Mouse (Mus musculus) stomach, embryonic 16.5 days (tissue): ENCODE data around the gene Tubb4a. TPM values are rescaled to one million over a fixed set of nuclear protein-coding genes. Genes with fewer than 3 reads are reported as not detected.
"Not testable (repeated sequence)": the region's sequence is repeated elsewhere in the genome, so short reads cannot be mapped to it uniquely, and the experiment has no call there.

Experiments used
- ATAC-seq: fragments of 200-750 bp; cut with Nextera tagmentation; 2 replicates; pipeline ENCODE4 v1.8.0; 2017; ENCODE audit warnings: moderate number of reproducible peaks, moderate TSS enrichment; ENCODE audit not compliant: insufficient read depth, low FRiP score
- H3K27ac ChIP-seq: fragments of 300-500 bp; sonication (generic); 2 replicates; pipeline ENCODE4 v1.5.1; 2014; ENCODE audit warnings: low read length
- H3K27me3 ChIP-seq: fragments of 300-500 bp; sonication (generic); 2 replicates; pipeline ENCODE4 v1.6.1; 2014; ENCODE audit warnings: low read length, control low read depth, mixed read lengths; ENCODE audit not compliant: control insufficient read depth, insufficient read depth
- H3K36me3 ChIP-seq: fragments of 300-500 bp; sonication (generic); 2 replicates; pipeline ENCODE4 v1.6.1; 2014; ENCODE audit warnings: low read length; ENCODE audit not compliant: control insufficient read depth, insufficient read depth
- H3K4me1 ChIP-seq: fragments of 300-500 bp; sonication (generic); 2 replicates; pipeline ENCODE4 v1.6.1; 2014; ENCODE audit warnings: low read length, control low read depth, mixed read lengths; ENCODE audit not compliant: control insufficient read depth, insufficient read depth
- H3K4me2 ChIP-seq: fragments of 300-500 bp; sonication (generic); 2 replicates; pipeline ENCODE4 v1.6.1; 2014; ENCODE audit warnings: low read depth, low read length, mixed read lengths
- H3K4me3 ChIP-seq: fragments of 300-500 bp; sonication (generic); replicated peaks from 2 replicates; pipeline ENCODE4 v1.5.1; 2014; ENCODE audit warnings: mild to moderate bottlenecking, low read length
- H3K9ac ChIP-seq: fragments of 300-500 bp; sonication (generic); 2 replicates; pipeline ENCODE4 v1.6.1; 2014; ENCODE audit warnings: low read length
- H3K9me3 ChIP-seq: fragments of 300-500 bp; sonication (generic); replicated peaks from 2 replicates; pipeline ENCODE4 v1.6.1; 2016; ENCODE audit warnings: low read length, control low read depth; ENCODE audit not compliant: control insufficient read depth
- WGBS: fragments of 180-500 bp; shearing (Covaris S2); extraction: QIAGEN DNeasy Blood & Tissue Kit; methylation state at CpG from one replicate; pipeline ENCODE4 v1.1.7; 2014; 5-methylcytosine and 5-hydroxymethylcytosine counted together
- polyA plus RNA-seq: library from polyadenylated mRNA; unstranded; fragments of >200 nt; fragmentation: Nextera tagmentation; extraction: Ambion mirVana; gene quantifications from 2 replicates; pipeline ENCODE4 v1.2.1, GENCODE M21; 2015

The Tubb4a gene
- polyA plus RNA-seq = 20.5 and 21.9 TPM in 2 replicates

- H3K36me3 ChIP-seq = no peaks in the 10 kb centered on the region
- H3K4me1 ChIP-seq = peaks cover 7% of the 10 kb centered on the region; the same call in 1 of the 2 replicates
- ATAC-seq = peak; percentile 68
- peak within 1 kb of the TSS; percentile 39 for H3K4me3 ChIP-seq
- H3K27ac ChIP-seq = no peak within 1 kb of the TSS
- peak within 1 kb of the TSS; percentile 49; the same call in 1 of the 2 replicates for H3K9ac ChIP-seq
- H3K9me3 ChIP-seq = no peaks in the 10 kb centered on the region
- peak within 1 kb of the TSS; percentile 61 for H3K4me2 ChIP-seq
- no peaks in the 10 kb centered on the region; the same call in 1 of the 2 replicates for H3K27me3 ChIP-seq
- WGBS = 1% methylated on average over 31 of the region's 31 CpGs
These were observed at the start of gene Tubb4a for GRCm38 (mm10) chr17:57087049-57087832. TSS of gene Tubb4a (minus strand) at chr17:57087782.

GRCm38 (mm10) chr17:57135635-57136034, 48.1 kb upstream of the Tubb4a start:
- Histone ChIP-seq H3K27me3 (no peaks in the 10 kb centered on the region), H3K4me3 (no peak overlapping the region), H3K27ac (no peak overlapping the region), H3K9me3 (no peaks in the 10 kb centered on the region), H3K4me1 (no peaks in the 10 kb centered on the region), H3K9ac (no peak overlapping the region), H3K36me3 (no peaks in the 10 kb centered on the region), H3K4me2 (no peak overlapping the region)
- WGBS = 65% methylated on average over 3 of the region's 3 CpGs
- no peak for ATAC-seq

DNA sequence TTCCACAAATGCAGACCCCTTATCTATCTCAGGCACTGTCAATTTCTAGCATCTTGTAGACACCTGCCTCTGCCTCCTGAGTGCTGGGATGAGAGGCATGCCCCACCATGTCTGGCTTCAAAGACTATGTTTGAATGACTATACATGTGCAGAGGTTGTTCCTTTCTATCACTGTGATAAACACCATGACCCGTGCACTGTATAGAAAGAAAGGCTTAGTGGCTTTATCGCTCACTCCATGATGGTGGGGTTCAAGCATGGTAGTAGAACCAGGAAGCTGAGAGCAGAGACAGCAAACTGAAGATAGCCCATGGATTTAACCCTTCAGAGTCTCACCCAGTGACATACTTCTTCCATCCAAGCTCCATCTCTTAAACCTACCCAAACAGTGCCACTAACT, 47.1 kb upstream of the Tubb4a start:
- Histone ChIP-seq H3K9me3 (no peaks in the 10 kb centered on the region), H3K27ac (no peak overlapping the region), H3K36me3 (no peaks in the 10 kb centered on the region), H3K4me2 (no peak overlapping the region), H3K9ac (no peak overlapping the region), H3K27me3 (no peaks in the 10 kb centered on the region), H3K4me1 (no peaks in the 10 kb centered on the region), H3K4me3 (no peak overlapping the region)
- no peak for ATAC-seq
- 72% methylated on average over 2 of the region's 2 CpGs for WGBS

DNA sequence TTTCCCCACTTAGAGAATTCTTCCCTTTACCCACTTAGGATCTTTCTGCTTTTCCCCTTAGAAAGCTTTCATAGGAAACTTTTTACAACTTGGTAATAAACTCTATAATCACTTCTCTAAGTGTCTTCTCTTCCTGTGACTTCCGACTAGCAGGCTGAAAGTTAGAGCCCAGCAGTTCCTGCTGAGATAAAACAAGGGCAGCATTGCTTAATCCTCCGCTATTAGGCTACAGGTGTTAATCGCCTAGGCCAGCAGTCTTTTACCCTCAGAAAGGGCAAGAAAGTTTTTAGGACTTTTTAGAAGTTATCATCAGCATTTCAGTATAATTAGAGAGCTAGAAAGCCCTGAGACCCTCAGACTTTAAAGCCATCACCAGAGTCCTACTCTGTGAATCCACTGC, 46.4 kb upstream of the Tubb4a start:
- ATAC-seq, H3K4me1 ChIP-seq, H3K4me2 ChIP-seq, H3K4me3 ChIP-seq, H3K27ac ChIP-seq, H3K9ac ChIP-seq, H3K36me3 ChIP-seq, H3K9me3 ChIP-seq, H3K27me3 ChIP-seq: not testable (repeated sequence)
- 15% methylated on average over 3 of the region's 3 CpGs for WGBS

GRCm38 (mm10) chr17:57131793-57132192, 44.2 kb upstream of the Tubb4a start:
- Histone ChIP-seq H3K9ac (no peak overlapping the region), H3K36me3 (no peaks in the 10 kb centered on the region), H3K4me1 (no peaks in the 10 kb centered on the region), H3K27ac (no peak overlapping the region), H3K4me2 (no peak overlapping the region), H3K27me3 (no peaks in the 10 kb centered on the region), H3K9me3 (no peaks in the 10 kb centered on the region), H3K4me3 (no peak overlapping the region)
- WGBS = 80% methylated on average over 1 of the region's 1 CpGs
- ATAC-seq = no peak

DNA sequence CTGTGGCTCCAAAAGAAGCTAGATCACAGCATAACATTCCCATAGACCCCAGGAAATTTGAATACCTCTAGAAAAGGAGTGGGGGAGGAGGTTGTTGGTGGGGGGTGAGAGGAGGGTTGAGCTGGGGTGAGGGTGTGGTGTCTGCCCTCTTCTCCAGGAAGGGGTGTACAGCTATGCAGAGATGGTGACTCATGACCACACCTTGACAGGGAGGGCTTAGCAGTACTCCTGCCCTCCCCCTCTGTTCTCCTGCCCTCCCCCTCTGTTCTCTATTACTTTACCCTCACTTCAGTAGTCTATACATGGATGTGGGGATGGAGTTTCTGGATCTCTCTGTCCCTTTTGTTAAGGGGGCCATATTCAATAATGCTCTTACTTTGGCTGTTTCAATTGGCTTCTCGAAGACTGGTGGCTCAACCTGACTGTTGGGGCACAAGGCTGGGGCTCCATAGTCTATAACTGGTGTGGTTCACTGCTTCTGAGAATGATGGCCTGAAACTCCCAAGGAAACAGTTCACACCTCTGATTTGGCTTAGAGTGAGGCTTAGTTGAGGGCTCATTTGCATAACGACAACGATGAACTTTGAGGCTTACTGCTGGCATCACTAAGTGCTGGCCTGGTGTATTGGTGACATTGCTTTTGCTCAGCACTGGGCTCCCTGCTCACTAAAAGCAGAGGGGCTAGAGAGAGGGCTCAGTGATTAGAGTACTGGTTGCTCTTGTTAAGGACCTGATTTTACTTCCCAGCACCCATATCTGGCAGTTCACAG, 38.5 kb upstream of the Tubb4a start:
- Histone ChIP-seq H3K36me3 (no peaks in the 10 kb centered on the region), H3K4me3 (no peak overlapping the region), H3K4me2 (no peak overlapping the region), H3K27me3 (no peaks in the 10 kb centered on the region), H3K27ac (no peak overlapping the region), H3K9ac (no peak overlapping the region), H3K4me1 (no peaks in the 10 kb centered on the region), H3K9me3 (no peaks in the 10 kb centered on the region)
- ATAC-seq = no peak
- 60% methylated on average over 3 of the region's 3 CpGs for WGBS

DNA sequence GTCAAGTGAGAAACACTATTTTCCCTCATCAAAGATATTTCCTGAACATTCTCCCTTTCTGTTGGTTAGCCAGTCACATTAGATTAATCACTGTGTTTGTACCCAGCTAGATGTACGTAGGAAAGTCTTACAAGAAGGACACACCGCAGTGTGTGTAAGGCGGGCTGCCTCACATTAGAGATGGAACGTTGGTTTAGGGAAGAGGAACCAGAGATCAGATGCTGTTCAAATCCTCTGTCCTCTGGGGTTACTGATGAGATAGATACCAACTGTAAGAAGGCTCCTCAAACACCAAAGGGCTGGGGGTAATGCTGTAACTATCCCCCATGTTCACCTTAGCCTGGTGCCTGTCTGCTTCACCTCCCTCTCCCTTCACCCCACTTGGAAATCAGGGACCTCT, 37.2 kb upstream of the Tubb4a start:
- WGBS = 67% methylated on average over 4 of the region's 4 CpGs

DNA sequence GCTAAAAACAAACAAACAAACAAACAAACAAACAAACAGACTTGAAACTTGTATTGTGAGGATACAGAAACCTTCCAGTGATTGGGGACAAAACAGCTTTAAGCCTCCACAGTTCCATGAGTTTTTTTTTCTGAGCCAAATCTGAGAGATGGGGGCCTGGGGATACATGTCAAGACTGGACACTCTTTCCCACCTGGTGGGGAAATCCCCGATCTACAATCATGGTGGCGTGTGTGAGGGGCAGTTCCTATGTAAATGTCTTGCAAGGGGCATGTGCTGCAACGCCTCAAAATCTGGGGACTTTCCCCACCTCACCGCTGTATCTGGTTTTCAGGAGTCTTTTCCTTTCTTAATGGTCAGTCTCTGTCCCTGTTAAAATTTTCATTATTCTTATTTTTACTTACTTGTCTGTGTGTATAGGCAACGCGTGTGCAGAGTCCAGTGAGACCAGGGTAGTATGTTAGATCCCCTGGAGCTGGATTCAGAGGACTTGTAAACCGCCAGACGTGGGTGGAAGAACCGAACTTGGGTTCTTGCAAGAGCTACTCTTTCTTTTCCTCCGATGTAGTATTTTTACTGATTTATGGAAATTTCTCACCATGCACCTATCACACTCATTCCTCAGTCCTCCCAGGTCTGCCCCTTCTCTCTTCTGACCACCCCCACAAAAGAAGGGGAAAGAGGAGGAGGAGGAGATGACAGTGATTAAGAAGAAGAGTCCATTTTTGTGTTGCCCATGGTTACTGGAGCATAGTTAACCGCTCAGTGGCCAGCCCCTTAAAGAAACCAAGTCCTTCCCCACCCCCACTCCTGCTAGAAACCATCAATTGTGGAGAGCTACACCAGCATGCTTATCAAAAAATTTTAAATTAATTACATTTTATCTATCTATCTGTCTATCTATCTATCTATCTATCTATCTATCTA, 35.9 kb upstream of the Tubb4a start:
- H3K27me3 ChIP-seq = no peaks in the 10 kb centered on the region
- H3K4me2 ChIP-seq = no peak overlapping the region
- H3K9me3 ChIP-seq = no peaks in the 10 kb centered on the region
- ATAC-seq = no peak
- no peak overlapping the region for H3K27ac ChIP-seq
- WGBS = 87% methylated on average over 11 of the region's 11 CpGs
- H3K36me3 ChIP-seq = no peaks in the 10 kb centered on the region
- H3K9ac ChIP-seq = no peak overlapping the region
- 0 out of 2 replicates have a peak, but pooled peaks cover 4% of the 10 kb centered on the region for H3K4me1 ChIP-seq
- no peak overlapping the region for H3K4me3 ChIP-seq

More for the DNA sequence above, 37.2 kb upstream of the Tubb4a start:
- H3K4me3 ChIP-seq = no peak overlapping the region
- H3K27me3 ChIP-seq = no peaks in the 10 kb centered on the region
- H3K27ac ChIP-seq = no peak overlapping the region
- H3K36me3 ChIP-seq = no peaks in the 10 kb centered on the region
- H3K4me2 ChIP-seq = no peak overlapping the region
- H3K9me3 ChIP-seq = no peaks in the 10 kb centered on the region
- ATAC-seq = no peak
- no peak overlapping the region for H3K9ac ChIP-seq
- H3K4me1 ChIP-seq = no peaks in the 10 kb centered on the region
